Mouse (Mus musculus) spleen, postnatal 14 days (tissue): ENCODE data around the gene Gm11565.
"Not testable (repeated sequence)": the region's sequence is repeated elsewhere in the genome, so short reads cannot be mapped to it uniquely, and the experiment has no call there.

Experiments
- DNase-seq, 2 experiments: peaks; one replicate each; pipeline ENCODE4 v3.0.0; 2021 to 2022; ENCODE audit warnings: low spot score in 2 of 2

Gene Gm11565

DNA sequence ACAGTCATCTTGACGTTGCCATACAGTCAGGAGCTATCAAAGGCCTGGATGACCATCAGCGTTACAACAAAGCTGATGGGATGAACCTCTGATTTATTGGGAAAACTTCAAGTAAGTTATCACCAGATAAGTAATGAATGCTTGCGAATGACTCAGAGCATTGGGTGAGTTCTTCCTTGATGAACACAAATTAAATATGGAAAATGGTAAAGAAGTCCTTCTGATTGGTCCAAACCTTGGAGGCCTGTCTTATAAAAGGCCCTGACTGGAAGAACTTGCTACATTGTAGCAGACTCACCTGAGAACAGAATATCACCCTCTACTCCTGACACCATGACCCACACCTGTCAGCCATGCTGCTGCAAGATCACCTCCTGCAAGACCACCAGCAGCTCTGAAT, at the start of gene Gm11565:
Gene Gm11565, plus strand, starts transcription at position 301 of the 400 bp plus-strand sequence.
- DNase-seq: no peak

DNA sequence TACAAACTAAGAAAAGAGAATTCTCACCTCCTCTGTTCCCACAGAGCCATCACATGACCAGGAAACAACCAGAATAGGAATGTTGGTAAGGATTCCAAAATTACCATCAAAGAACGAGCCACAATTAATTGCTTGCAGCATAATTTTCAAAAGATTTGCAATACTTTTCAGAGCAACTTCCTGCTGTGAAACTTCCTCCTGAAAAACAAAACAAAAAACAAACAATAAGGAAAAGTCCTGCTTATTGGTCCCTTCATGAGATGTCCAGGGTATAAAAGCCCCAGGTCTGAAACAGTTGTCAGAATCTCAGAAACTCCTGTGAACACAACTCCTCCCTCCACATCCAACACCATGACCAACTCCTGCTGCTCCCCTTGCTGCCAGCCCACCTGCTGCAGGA, 41.5 kb upstream of the Gm11565 start, which contains the start of gene Krtap9-1:
Gene Krtap9-1, plus strand, starts transcription at position 301 of the 400 bp plus-strand sequence.
- not testable (repeated sequence) for DNase-seq

DNA sequence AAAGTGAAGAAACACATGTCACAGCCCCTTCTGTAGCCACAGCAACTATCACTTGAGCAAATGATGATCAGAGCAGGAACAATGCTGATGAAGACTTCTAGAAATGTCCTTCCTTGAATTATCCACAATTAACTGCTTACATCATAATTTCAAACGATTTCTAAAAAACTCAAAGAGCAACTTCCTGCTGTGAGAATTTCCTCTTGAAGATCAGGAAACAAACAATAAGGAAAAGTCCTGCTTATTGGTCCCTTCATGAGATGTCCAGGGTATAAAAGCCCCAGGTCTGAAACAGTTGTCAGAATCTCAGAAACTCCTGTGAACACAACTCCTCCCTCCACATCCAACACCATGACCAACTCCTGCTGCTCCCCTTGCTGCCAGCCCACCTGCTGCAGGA, 35.7 kb upstream of the Gm11565 start, which contains the start of gene Gm11567:
Gene Gm11567, plus strand, starts transcription at position 301 of the 400 bp plus-strand sequence.
- not testable (repeated sequence) for DNase-seq

DNA sequence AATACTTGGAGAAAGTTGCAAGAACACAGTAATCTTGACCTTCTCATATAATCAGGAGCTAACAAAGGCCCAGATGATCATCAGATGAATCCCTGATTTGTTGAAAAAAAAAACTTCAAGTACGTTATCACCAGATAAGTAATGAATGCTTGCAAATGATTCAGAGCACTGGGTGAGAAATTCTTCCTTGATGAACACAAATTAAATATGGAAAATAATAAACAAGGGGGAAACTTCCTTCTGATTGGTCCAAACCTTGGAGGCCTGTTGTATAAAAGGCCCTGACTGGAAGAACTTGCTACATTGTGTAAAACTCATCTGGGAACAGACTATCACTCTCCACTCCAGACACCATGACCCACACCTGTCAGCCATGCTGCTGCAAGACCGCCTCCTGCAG, 6.9 kb upstream of the Gm11565 start, which contains the start of gene Krtap31-1:
Gene Krtap31-1, plus strand, starts transcription at position 301 of the 400 bp plus-strand sequence.
- no peak for DNase-seq

- DNase-seq: no peak
These were observed 21.4 kb downstream of the Gm11565 start, which contains the start of gene Krtap31-2 for GRCm38 (mm10) chr11:99935991-99936390. TSS of gene Krtap31-2 (plus strand) at chr11:99936291.

DNA sequence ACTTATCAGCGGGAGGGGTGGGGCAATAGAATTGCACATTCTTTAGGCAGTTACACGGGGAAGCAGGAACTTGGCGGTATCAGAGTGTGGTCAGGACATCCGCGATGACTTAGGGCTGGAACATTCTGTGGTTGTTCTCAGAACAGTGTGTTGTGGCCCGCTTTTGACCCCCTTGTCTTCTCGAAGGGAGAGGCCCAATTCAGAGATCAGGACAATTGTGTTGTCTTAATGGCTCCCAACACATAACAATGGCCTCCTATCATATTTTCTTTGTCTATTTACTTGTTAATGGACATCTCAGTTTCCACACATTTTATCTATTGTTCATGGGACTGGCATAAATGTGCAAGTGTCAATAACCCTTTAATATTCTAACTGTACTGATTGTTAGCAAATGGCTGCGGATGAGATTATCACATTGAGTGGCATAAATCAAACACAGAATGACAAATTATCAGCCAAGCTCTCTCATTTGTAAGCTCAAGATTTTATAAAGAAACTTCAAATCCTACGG, 23.3 kb downstream of the Gm11565 start:
- DNase-seq: no peak

GRCm38 (mm10) chr11:99948175-99948574, 33.6 kb downstream of the Gm11565 start, which contains the start of gene Krtap9-5:
TSS of gene Krtap9-5 (plus strand) at chr11:99948475.
- DNase-seq: no peak

GRCm38 (mm10) chr11:99964213-99964612, 49.7 kb downstream of the Gm11565 start:
- no peak for DNase-seq
